Mouse (Mus musculus) gastrocnemius, adult 2 months (tissue): ENCODE results near the gene Tmtc3. TPM values are rescaled to one million over a fixed set of nuclear protein-coding genes. Genes with fewer than 3 reads are reported as not detected.
"Not testable (repeated sequence)": the region's sequence is repeated elsewhere in the genome, so short reads cannot be mapped to it uniquely, and the experiment has no call there.

Experiments
- DNase-seq: peaks from one replicate; pipeline ENCODE4 v3.0.0; 2022
- H3K27ac ChIP-seq: fragments of 200-600 bp; 2 replicates; pipeline ENCODE4 v1.8.1; 2022; ENCODE audit warnings: mild to moderate bottlenecking
- H3K4me3 ChIP-seq: fragments of 200-600 bp; 2 replicates; pipeline ENCODE4 v1.8.1; 2022; ENCODE audit warnings: mild to moderate bottlenecking, moderate library complexity
- CTCF ChIP-seq: fragments of 200-600 bp; IDR thresholded peaks from 2 replicates; pipeline ENCODE4 v1.8.1; 2022; ENCODE audit warnings: antibody characterized with exemption, mild to moderate bottlenecking, moderate library complexity
- intact Hi-C: fragments of 180-260 bp; cut with DNase I; formaldehyde crosslinking; loops from one replicate; pipeline ENCODE4 v1.15.1; 2025
- total RNA-seq, 2 experiments: library from RNA; stranded (reverse); gene quantifications; 2 replicates each; pipeline ENCODE4 v1.2.3; 2021

Tmtc3 gene
- total RNA-seq, 2 experiments from 2014 or later, result 10.0 to 11.7 TPM

DNA sequence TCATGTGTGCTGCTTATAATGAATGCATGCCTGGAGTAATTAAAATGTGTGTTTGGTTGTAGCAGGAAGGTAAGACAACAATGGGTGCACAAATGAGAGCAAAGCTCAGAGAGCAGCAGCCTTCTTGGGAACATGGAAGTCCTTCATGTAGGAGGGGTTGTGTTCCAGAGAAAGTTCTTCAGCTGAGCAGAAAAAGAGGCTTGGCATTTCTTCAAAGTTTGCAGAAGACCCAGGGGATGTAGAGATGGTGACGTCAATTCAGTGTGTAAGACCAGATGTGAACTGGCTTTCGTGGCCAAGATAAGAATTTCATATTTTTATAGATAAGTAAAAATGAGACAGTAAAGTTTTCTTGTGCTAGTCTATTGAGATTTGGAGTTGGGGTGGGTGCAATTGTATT, 59.6 kb downstream of the Tmtc3 start:
- no peak for TF ChIP-seq CTCF
- H3K4me3 ChIP-seq, result no peak overlapping the region
- peak overlapping the region; percentile 16; the same call in 1 of the 2 replicates for H3K27ac ChIP-seq
- DNase-seq, result no peak
- intact Hi-C loops, result no loop called here

DNA sequence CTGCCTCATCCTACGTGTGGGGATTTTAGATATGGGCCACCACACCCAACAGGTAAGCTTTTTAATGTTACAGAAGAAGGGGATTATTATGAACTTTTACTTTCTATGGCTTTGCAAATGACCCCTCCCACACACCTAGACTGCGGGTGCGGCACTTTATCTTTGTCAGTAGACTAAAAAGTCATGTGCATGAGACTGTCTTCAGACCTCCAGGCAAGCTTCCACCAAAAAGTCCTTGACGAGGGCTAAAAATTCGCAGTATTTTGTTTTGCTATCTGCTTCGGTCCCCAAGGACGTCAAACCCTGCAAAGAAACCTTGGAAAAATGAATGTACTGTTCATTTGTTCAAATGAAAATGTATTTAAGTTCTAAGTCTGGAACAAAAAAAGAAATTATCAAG, 71.6 kb downstream of the Tmtc3 start:
- Histone ChIP-seq H3K4me3 (no peak overlapping the region), H3K27ac (no peak overlapping the region)
- DNase-seq, result no peak
- intact Hi-C loops, result no loop called here
- no peak for TF ChIP-seq CTCF

DNA sequence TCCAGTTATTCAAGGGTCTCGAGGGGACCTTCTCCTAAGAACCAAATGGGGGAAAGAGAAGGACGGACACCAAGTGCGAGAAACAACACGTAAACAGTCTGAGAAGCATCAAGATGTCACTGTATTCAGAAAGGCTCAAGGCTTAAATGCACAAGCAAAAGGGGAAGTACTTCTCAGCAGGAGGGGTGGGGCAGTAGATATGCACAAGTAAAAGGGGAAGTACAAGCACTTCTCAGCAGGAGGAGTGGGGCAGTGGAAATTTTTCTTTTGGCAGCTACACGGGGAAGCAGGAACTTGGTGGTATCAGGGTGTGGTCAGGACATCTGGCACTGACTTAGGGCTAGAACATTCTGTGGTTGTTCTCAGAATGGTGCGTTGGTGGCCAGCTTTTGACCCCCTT, 84.8 kb downstream of the Tmtc3 start:
- H3K27ac ChIP-seq, DNase-seq, H3K4me3 ChIP-seq: not testable (repeated sequence)
- intact Hi-C loops, result loop anchor here (10.0 kb wide), 1 partner anchor 198 kb away; no protein-coding TSS in a partner anchor

Other genes with a start within 250 kb of the Tmtc3 start
- not detected for gene Gm4301, start 151.7 kb downstream of the Tmtc3 start, total RNA-seq
- gene Gm4302, start 146.5 kb downstream of the Tmtc3 start, total RNA-seq, result not detected
- not detected for gene Gm4303, start 141.4 kb downstream of the Tmtc3 start, total RNA-seq
- gene Gm4305, start 136.3 kb downstream of the Tmtc3 start, total RNA-seq, result not detected
- gene Gm4307, start 126.0 kb downstream of the Tmtc3 start, total RNA-seq, result not detected
- not detected for gene Gm4312, start 104.8 kb downstream of the Tmtc3 start, total RNA-seq
- gene Cep290, start 208 bp upstream of the Tmtc3 start, total RNA-seq, result 1 to 10 TPM; 3.4 to 3.7 TPM
- 10 to 100 TPM in 1 of 2 experiments, 1 to 10 TPM in 1; 9.5 to 10.9 TPM for gene 4930430F08Rik, start 103.1 kb upstream of the Tmtc3 start, total RNA-seq
- gene 1700017N19Rik, start 103.1 kb upstream of the Tmtc3 start, total RNA-seq, result not detected